Mouse (Mus musculus): Measurements from ENCODE around the gene Nectin1.

Gene Nectin1

GRCm38 (mm10) chr9:43738480-43739084, 5.2 kb upstream of the Nectin1 start:
- no peak for DNase-seq (ENCODE audit: extremely low read depth, low read depth, low spot score)

GRCm38 (mm10) chr9:43741277-43741676, 2.5 kb upstream of the Nectin1 start:
- DNase-seq (ENCODE audit: extremely low read depth, low read depth, low spot score) = no peak

- no peak for DNase-seq (ENCODE audit: extremely low read depth, low read depth, low spot score)
Measured at GRCm38 (mm10) chr9:43742066-43742465, 1.7 kb upstream of the Nectin1 start.

GRCm38 (mm10) chr9:43742902-43743646, 710 bp upstream of the Nectin1 start:
- no peak for DNase-seq (ENCODE audit: extremely low read depth, low read depth, low spot score)

- DNase-seq (ENCODE audit: extremely low read depth, low read depth, low spot score) = no peak
Measured at GRCm38 (mm10) chr9:43744138-43744981, 576 bp downstream of the Nectin1 start.

GRCm38 (mm10) chr9:43745051-43745792, 1.4 kb downstream of the Nectin1 start:
- no peak for DNase-seq (ENCODE audit: extremely low read depth, low read depth, low spot score)

GRCm38 (mm10) chr9:43745951-43746703, 2.3 kb downstream of the Nectin1 start:
- DNase-seq (ENCODE audit: extremely low read depth, low read depth, low spot score) = no peak

GRCm38 (mm10) chr9:43747710-43748109, 3.9 kb downstream of the Nectin1 start:
- DNase-seq (ENCODE audit: extremely low read depth, low read depth, low spot score) = no peak

GRCm38 (mm10) chr9:43748519-43748918, 4.7 kb downstream of the Nectin1 start:
- DNase-seq (ENCODE audit: extremely low read depth, low read depth, low spot score) = no peak

GRCm38 (mm10) chr9:43750053-43750452, 6.3 kb downstream of the Nectin1 start:
- DNase-seq (ENCODE audit: extremely low read depth, low read depth, low spot score) = no peak

- DNase-seq (ENCODE audit: extremely low read depth, low read depth, low spot score) = no peak
Measured at GRCm38 (mm10) chr9:43751111-43751510, 7.3 kb downstream of the Nectin1 start.

- DNase-seq (ENCODE audit: extremely low read depth, low read depth, low spot score) = no peak
Measured at GRCm38 (mm10) chr9:43753481-43753880, 9.7 kb downstream of the Nectin1 start.

GRCm38 (mm10) chr9:43754083-43754482, 10.3 kb downstream of the Nectin1 start:
- no peak for DNase-seq (ENCODE audit: extremely low read depth, low read depth, low spot score)

GRCm38 (mm10) chr9:43754768-43755197, 11.0 kb downstream of the Nectin1 start:
- DNase-seq (ENCODE audit: extremely low read depth, low read depth, low spot score) = no peak

- DNase-seq (ENCODE audit: extremely low read depth, low read depth, low spot score) = no peak
Measured at GRCm38 (mm10) chr9:43755464-43755863, 11.7 kb downstream of the Nectin1 start.

GRCm38 (mm10) chr9:43755928-43756327, 12.1 kb downstream of the Nectin1 start:
- DNase-seq (ENCODE audit: extremely low read depth, low read depth, low spot score) = no peak

GRCm38 (mm10) chr9:43757225-43757624, 13.4 kb downstream of the Nectin1 start:
- DNase-seq (ENCODE audit: extremely low read depth, low read depth, low spot score) = no peak

- no peak for DNase-seq (ENCODE audit: extremely low read depth, low read depth, low spot score)
Measured at GRCm38 (mm10) chr9:43757972-43758965, 14.5 kb downstream of the Nectin1 start.

- no peak for DNase-seq (ENCODE audit: extremely low read depth, low read depth, low spot score)
Measured at GRCm38 (mm10) chr9:43760078-43760477, 16.3 kb downstream of the Nectin1 start.

Data from fat pad, adult 2 months (tissue).